Mouse (Mus musculus): ENCODE results near the gene Neurl4.

- peak; percentile 61 for TF ChIP-seq CTCF (IDR thresholded peaks at IDR 0.05; ENCODE audit: low read depth, low read length)
- no peak for TF ChIP-seq POLR2A (IDR thresholded peaks at IDR 0.05; ENCODE audit: borderline replicate concordance, low read depth, low read length)
Observed at GRCm38 (mm10) chr11:69876867-69877266, 24.0 kb upstream of the Neurl4 start.
